Mouse (Mus musculus) urinary bladder, postnatal 36 days (tissue): ENCODE data around the gene Lrg1.
A peak's percentile ranks its signal among the peaks of the same experiment; 100 is the strongest.
"Not testable (repeated sequence)": the region's sequence is repeated elsewhere in the genome, so short reads cannot be mapped to it uniquely, and the experiment has no call there.

Source experiments
- DNase-seq, 2 experiments: peaks; one replicate each; pipeline ENCODE4 v3.0.0; 2022; ENCODE audit warnings: low spot score in 2 of 2, mixed read lengths in 1 of 2

Lrg1 gene

GRCm38 (mm10) chr17:56109219-56110051 lies 12.4 kb downstream of the Lrg1 start, which contains the start of gene Plin4:
TSS of gene Plin4 (minus strand) at chr17:56109803.
- DNase-seq: peak; percentile 61 to 83

- DNase-seq: peak in 1 of 2 experiments; percentile 67
Observed at GRCm38 (mm10) chr17:56108334-56109044, 13.3 kb downstream of the Lrg1 start.

- DNase-seq: no peak
Observed at GRCm38 (mm10) chr17:56107736-56108135, 14.1 kb downstream of the Lrg1 start.

GRCm38 (mm10) chr17:56106981-56107380 lies 14.8 kb downstream of the Lrg1 start:
- DNase-seq: no peak

- DNase-seq: not testable (repeated sequence)
Observed at GRCm38 (mm10) chr17:56106436-56106835, 15.4 kb downstream of the Lrg1 start.

- not testable (repeated sequence) for DNase-seq
Observed at GRCm38 (mm10) chr17:56104821-56105220, 17.0 kb downstream of the Lrg1 start.

GRCm38 (mm10) chr17:56103465-56104285 lies 18.1 kb downstream of the Lrg1 start:
- DNase-seq: peak in 1 of 2 experiments; percentile 45

GRCm38 (mm10) chr17:56102927-56103326 lies 18.9 kb downstream of the Lrg1 start:
- no peak for DNase-seq

GRCm38 (mm10) chr17:56102158-56102557 lies 19.6 kb downstream of the Lrg1 start:
- no peak for DNase-seq

GRCm38 (mm10) chr17:56100811-56101210 lies 21.0 kb downstream of the Lrg1 start:
- no peak for DNase-seq

GRCm38 (mm10) chr17:56098711-56099572 lies 22.9 kb downstream of the Lrg1 start:
- no peak for DNase-seq

GRCm38 (mm10) chr17:56098180-56098579 lies 23.6 kb downstream of the Lrg1 start:
- DNase-seq: no peak

GRCm38 (mm10) chr17:56096883-56097282 lies 24.9 kb downstream of the Lrg1 start:
- DNase-seq: no peak

- peak in 1 of 2 experiments; percentile 53 for DNase-seq
Observed at GRCm38 (mm10) chr17:56092794-56093193, 29.0 kb downstream of the Lrg1 start.

GRCm38 (mm10) chr17:56092312-56092711 lies 29.5 kb downstream of the Lrg1 start:
- no peak for DNase-seq

- no peak for DNase-seq
Observed at GRCm38 (mm10) chr17:56080781-56081585, 40.8 kb downstream of the Lrg1 start.

- no peak for DNase-seq
Observed at GRCm38 (mm10) chr17:56079921-56080320, 41.9 kb downstream of the Lrg1 start.

GRCm38 (mm10) chr17:56078880-56079795 lies 42.7 kb downstream of the Lrg1 start, which contains the start of gene Hdgfl2:
TSS of gene Hdgfl2 (plus strand) at chr17:56079634.
- peak; percentile 99 to 100 for DNase-seq

GRCm38 (mm10) chr17:56078361-56078760 lies 43.4 kb downstream of the Lrg1 start:
- DNase-seq: not testable (repeated sequence)
